Mouse (Mus musculus) urinary bladder, postnatal 10 days (tissue): ENCODE data around the gene Rdh8.

ENCODE experiments used
- DNase-seq: peaks from one replicate; pipeline ENCODE4 v3.0.0; 2022; ENCODE audit warnings: low spot score

Gene Rdh8

GRCm38 (mm10) chr9:20837184-20837947, 19.1 kb downstream of the Rdh8 start:
- DNase-seq = no peak

DNA sequence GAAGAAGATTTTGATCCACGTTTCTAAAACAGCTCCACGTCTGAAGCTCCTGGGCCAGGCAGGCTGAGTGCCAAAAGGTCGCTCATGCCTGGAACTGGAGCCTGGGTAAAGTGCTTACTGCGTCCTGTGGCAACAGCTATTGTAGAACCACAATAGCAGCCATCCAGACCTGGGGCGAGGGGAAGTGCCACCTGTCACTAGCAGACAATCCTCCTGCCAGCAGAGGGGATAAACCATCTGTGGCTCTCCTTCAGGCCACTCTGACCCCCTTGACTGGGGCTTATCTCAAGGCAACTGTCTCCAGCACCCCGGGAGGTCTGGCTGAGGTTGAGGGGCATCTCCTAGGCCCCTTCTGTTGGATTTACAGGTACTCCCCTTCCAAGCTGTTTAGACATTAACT, 20.6 kb downstream of the Rdh8 start:
- no peak for DNase-seq

DNA sequence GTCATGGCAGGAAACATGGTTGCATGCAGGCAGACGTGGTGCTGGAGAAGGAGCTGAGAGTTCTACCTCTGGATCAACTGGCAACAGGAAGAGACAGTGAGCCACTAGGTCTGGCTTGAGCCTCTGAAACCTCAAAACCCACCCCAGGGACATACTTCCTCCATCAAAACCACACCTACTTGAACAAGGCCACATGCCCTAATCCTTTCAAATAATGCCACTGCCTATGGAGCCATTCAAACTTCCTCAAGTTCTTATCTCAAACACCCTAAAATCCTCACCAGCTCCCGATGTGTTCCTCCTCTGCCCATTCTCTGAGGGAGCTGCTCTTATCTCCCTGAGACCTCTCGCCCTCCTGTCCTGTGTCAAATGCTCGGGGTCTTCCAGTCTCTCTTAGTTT, 23.9 kb downstream of the Rdh8 start:
- no peak for DNase-seq

DNA sequence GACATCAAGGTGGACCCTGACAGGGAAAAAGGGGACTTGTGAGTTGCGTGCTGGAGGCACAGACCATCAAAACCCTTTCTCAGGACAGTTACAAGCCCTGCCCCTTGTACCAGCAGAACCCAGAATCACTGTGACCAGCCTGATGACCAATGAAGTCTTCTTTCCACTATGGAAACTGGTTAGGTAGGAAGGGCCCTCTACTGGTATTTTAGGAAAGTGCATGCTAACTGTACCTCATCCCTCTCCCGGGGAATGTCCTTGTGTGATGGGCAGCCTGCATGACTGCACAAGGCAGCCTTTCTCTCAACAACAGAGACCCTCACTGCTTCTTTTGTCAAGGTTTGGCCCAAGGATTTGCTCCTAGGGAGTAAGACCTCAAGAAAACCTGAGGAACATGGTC, 24.4 kb downstream of the Rdh8 start:
- DNase-seq = no peak

- DNase-seq = no peak
Observed at GRCm38 (mm10) chr9:20850179-20850578, 31.9 kb downstream of the Rdh8 start.

DNA sequence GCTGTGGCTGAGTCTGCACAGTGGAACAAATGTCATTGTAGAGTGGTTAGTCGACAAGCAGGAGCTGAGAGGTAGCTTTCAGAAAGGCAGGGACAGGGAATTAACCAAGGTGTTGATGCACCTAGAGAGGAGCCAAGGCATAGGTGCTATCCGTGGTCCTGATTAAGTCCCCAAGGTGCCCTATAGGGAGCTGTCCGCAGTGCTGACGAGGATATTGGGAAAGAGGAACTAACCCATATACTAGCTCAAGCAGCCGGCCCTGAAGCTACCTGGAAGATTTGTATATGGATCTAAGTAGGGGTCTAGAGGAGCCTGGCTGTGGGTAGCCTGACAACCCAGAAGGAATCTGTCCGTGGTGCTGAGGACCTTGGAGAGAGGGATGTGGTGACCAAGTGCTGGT, 38.8 kb downstream of the Rdh8 start:
- no peak for DNase-seq

GRCm38 (mm10) chr9:20859926-20860325, 41.6 kb downstream of the Rdh8 start:
- no peak for DNase-seq

DNA sequence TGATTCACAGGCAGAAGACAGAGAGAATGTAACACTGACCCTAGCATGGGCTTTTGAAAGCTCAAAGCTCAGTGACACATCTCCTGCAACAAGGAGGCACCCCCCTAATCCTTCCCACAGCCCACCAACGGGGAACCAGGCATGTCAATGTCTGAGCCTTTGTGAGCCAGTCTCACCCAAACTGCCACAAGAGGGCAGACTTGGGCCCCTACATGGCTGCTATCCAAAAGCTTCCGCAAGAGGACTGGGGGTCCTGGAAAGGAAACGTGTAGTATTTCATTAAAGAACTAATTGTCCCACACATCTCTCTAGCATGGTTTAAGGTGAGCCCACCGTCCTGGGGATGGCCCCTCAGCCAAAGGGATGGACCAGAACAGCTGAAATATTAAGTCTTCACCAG, 43.5 kb downstream of the Rdh8 start:
- no peak for DNase-seq

DNA sequence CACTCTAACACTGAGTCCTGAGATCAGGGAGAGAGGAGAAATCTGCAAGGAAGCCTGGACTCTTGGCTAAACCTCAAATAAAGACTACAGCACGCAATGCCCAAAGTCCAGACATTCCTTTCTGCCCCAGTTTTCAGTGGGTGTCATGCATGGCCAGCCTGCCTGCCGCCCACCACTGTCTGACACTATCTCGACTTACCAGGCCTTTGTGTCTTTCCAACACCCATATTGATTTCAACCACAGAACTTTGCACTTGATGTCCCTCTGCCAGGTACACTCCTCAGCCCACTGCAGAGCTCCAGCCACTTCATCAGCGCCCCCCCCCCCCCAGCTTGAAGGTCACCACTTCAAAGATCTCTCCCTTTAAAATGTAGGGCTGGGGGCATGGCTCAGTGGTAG, 43.9 kb downstream of the Rdh8 start:
- no peak for DNase-seq

DNA sequence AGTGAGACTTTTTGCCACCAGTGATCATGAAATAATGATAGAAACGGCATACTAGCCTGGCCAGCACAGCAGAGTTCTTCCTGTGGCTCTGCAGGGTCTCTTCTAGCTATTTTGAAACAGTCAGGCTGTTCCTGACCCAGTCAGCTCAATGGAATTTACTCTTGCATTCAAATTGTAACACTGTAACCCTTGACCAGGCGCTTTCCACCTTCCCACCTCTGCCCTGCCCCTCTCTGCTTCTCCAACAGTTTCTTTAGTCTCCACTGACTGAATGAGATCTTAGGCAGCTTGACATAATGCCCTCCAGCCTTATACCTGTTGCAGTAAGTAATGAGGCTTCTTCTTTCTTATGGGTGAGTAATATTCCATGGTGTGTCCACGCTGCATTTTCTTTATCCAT, 48.6 kb downstream of the Rdh8 start:
- no peak for DNase-seq

GRCm38 (mm10) chr9:20868448-20869001, 50.2 kb downstream of the Rdh8 start, which contains the start of gene A230050P20Rik:
A230050P20Rik (plus strand) TSS chr9:20868642.
- no peak for DNase-seq

DNA sequence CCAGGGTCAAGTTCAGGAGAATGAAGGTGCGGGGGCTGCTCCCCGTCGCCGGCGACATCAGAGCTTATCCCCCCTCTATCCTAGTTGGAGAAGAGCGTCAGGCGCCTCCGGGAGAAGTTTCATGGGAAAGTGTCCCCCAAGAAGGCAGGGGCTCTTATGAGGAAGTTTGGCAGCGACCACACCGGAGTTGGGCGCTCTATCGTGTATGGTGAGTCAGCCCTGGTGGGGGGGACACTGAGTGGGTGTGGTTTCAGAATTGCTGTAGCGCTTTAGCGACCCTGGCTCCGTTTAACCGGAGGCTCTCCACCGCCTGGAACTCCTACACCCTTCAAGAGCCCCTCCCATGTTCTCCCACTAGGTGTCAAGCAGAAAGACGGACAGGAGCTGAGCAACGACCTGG, 50.9 kb downstream of the Rdh8 start:
- no peak for DNase-seq

- DNase-seq = no peak
Observed at GRCm38 (mm10) chr9:20870211-20871173, 52.2 kb downstream of the Rdh8 start.

DNA sequence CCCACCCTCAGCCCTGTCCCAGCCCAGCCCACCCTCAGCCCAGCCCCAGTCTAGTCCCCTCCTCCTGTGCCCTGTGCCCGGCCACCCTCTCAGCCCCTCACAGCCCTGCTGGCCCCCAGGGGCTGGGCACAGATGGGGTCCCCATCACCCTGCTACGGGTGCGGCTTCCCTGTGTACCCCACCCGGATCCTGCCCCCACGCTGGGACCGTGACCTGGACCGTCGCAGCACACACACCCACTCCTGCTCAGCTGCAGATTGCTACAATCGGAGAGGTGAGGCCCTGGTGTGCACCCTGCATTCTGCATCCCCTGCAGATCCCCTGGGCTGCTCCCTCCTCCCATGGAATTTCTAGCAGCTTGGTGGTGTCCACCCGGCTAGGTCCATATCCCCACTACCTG, 54.7 kb downstream of the Rdh8 start:
- DNase-seq = no peak

DNA sequence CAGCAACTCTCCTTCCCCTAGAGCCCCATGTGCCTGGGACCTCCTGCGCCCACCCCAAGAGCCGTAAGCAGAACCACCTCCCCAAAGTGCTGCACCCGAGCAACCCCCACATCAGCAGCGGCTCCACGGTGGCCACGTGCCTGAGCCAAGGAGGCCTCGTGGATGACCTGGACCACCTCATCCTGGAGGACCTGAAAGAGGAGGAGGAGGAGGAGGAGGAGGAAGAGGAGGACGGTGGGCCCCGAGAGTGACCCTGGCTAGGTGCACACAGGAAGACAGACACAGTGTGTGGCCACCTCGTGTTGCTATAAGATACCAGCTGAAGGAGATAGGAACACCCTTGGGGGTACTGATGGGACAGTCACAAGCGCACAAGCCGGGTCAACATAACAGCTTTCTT, 55.2 kb downstream of the Rdh8 start:
- DNase-seq = no peak

- DNase-seq = no peak
Observed at GRCm38 (mm10) chr9:20875021-20875790, 56.9 kb downstream of the Rdh8 start.
